Mouse (Mus musculus) urinary bladder, postnatal 10 days (tissue): ENCODE results near the gene Rpl21.
"Not testable (repeated sequence)": the region's sequence is repeated elsewhere in the genome, so short reads cannot be mapped to it uniquely, and the experiment has no call there.

Experiments
- DNase-seq: peaks from one replicate; pipeline ENCODE4 v3.0.0; 2022; ENCODE audit warnings: low spot score

Rpl21 gene

GRCm38 (mm10) chr5:146867946-146868314 lies 35.2 kb downstream of the Rpl21 start:
- no peak for DNase-seq

GRCm38 (mm10) chr5:146872981-146873631 lies 40.4 kb downstream of the Rpl21 start:
- DNase-seq = no peak

GRCm38 (mm10) chr5:146876024-146876423 lies 43.3 kb downstream of the Rpl21 start:
- DNase-seq = no peak

GRCm38 (mm10) chr5:146877882-146878281 lies 45.2 kb downstream of the Rpl21 start:
- not testable (repeated sequence) for DNase-seq

GRCm38 (mm10) chr5:146882261-146882660 lies 49.6 kb downstream of the Rpl21 start:
- DNase-seq = no peak

GRCm38 (mm10) chr5:146883053-146883452 lies 50.4 kb downstream of the Rpl21 start:
- DNase-seq = no peak

GRCm38 (mm10) chr5:146883486-146884272 lies 51.0 kb downstream of the Rpl21 start:
- no peak for DNase-seq
